Mouse (Mus musculus): ENCODE measurements around the gene 1810010D01Rik.

1810010D01Rik gene

GRCm38 (mm10) chr7:145208006-145208405, at the start of gene 1810010D01Rik:
TSS of gene 1810010D01Rik (minus strand) at chr7:145208119.
- DNase-seq, result no peak

GRCm38 (mm10) chr7:145256092-145256491, 48.2 kb upstream of the 1810010D01Rik start:
- DNase-seq, result no peak

- no peak for DNase-seq
These were observed 46.2 kb upstream of the 1810010D01Rik start for GRCm38 (mm10) chr7:145253986-145254630.

- peak; percentile 68 for DNase-seq
These were observed 45.0 kb upstream of the 1810010D01Rik start for GRCm38 (mm10) chr7:145252715-145253476.

GRCm38 (mm10) chr7:145250225-145250624, 42.3 kb upstream of the 1810010D01Rik start:
- DNase-seq, result no peak

- no peak for DNase-seq
These were observed 41.0 kb upstream of the 1810010D01Rik start for GRCm38 (mm10) chr7:145248911-145249310.

- peak; percentile 65 for DNase-seq
These were observed 35.2 kb upstream of the 1810010D01Rik start for GRCm38 (mm10) chr7:145242851-145243712.

- DNase-seq, result no peak
These were observed 34.1 kb upstream of the 1810010D01Rik start for GRCm38 (mm10) chr7:145242028-145242427.

- no peak for DNase-seq
These were observed 33.0 kb upstream of the 1810010D01Rik start for GRCm38 (mm10) chr7:145240929-145241328.

- DNase-seq, result no peak
These were observed 32.0 kb upstream of the 1810010D01Rik start for GRCm38 (mm10) chr7:145239736-145240505.

- no peak for DNase-seq
These were observed 31.2 kb upstream of the 1810010D01Rik start for GRCm38 (mm10) chr7:145239145-145239544.

- DNase-seq, result no peak
These were observed 27.2 kb upstream of the 1810010D01Rik start for GRCm38 (mm10) chr7:145234841-145235790.

- DNase-seq, result no peak
These were observed 23.7 kb upstream of the 1810010D01Rik start for GRCm38 (mm10) chr7:145231659-145232058.

GRCm38 (mm10) chr7:145226641-145227040, 18.7 kb upstream of the 1810010D01Rik start:
- DNase-seq, result no peak

- no peak for DNase-seq
These were observed 17.7 kb upstream of the 1810010D01Rik start for GRCm38 (mm10) chr7:145225626-145226025.

- DNase-seq, result peak; percentile 61
These were observed 14.1 kb upstream of the 1810010D01Rik start for GRCm38 (mm10) chr7:145221841-145222689.

- no peak for DNase-seq
These were observed 13.4 kb upstream of the 1810010D01Rik start for GRCm38 (mm10) chr7:145221346-145221745.

- no peak for DNase-seq
These were observed 11.5 kb upstream of the 1810010D01Rik start for GRCm38 (mm10) chr7:145219420-145219831.

- no peak for DNase-seq
These were observed 8.7 kb upstream of the 1810010D01Rik start for GRCm38 (mm10) chr7:145216591-145216990.

GRCm38 (mm10) chr7:145215476-145215875, 7.6 kb upstream of the 1810010D01Rik start:
- DNase-seq, result no peak
